Mouse (Mus musculus): ENCODE data around the gene Il4ra.
A peak's percentile ranks its signal among the peaks of the same experiment; 100 is the strongest.

Il4ra gene

GRCm38 (mm10) chr7:125599373-125599973, 47.6 kb downstream of the Il4ra start:
- no peak for DNase-seq (ENCODE audit: low read depth, low spot score)

GRCm38 (mm10) chr7:125600136-125600535, 48.2 kb downstream of the Il4ra start:
- no peak for DNase-seq (ENCODE audit: low read depth, low spot score)

GRCm38 (mm10) chr7:125600612-125601279, 48.8 kb downstream of the Il4ra start:
- peak; percentile 5 for DNase-seq (ENCODE audit: low read depth, low spot score)

- no peak for DNase-seq (ENCODE audit: low read depth, low spot score)
These were observed 49.4 kb downstream of the Il4ra start for GRCm38 (mm10) chr7:125601280-125601670.

GRCm38 (mm10) chr7:125601821-125602448, 50.0 kb downstream of the Il4ra start:
- peak; percentile 6 for DNase-seq (ENCODE audit: low read depth, low spot score)

GRCm38 (mm10) chr7:125603185-125603631, 51.3 kb downstream of the Il4ra start, which contains the start of gene Il21r:
TSS of gene Il21r (plus strand) at chr7:125603429.
- peak; percentile 33 for DNase-seq (ENCODE audit: low read depth, low spot score)

GRCm38 (mm10) chr7:125604362-125605319, 52.7 kb downstream of the Il4ra start:
- DNase-seq (ENCODE audit: low read depth, low spot score): no peak

- no peak for DNase-seq (ENCODE audit: low read depth, low spot score)
These were observed 53.8 kb downstream of the Il4ra start for GRCm38 (mm10) chr7:125605725-125606139.

GRCm38 (mm10) chr7:125606265-125607164, 54.6 kb downstream of the Il4ra start:
- no peak for DNase-seq (ENCODE audit: low read depth, low spot score)

- no peak for DNase-seq (ENCODE audit: low read depth, low spot score)
These were observed 55.7 kb downstream of the Il4ra start for GRCm38 (mm10) chr7:125607384-125608182.

- DNase-seq (ENCODE audit: low read depth, low spot score): no peak
These were observed 56.3 kb downstream of the Il4ra start for GRCm38 (mm10) chr7:125608183-125608688.

GRCm38 (mm10) chr7:125613579-125613978, 61.7 kb downstream of the Il4ra start:
- peak; percentile 11 for DNase-seq (ENCODE audit: low read depth, low spot score)

- DNase-seq (ENCODE audit: low read depth, low spot score): no peak
These were observed 63.5 kb downstream of the Il4ra start for GRCm38 (mm10) chr7:125615453-125615852.

GRCm38 (mm10) chr7:125618016-125618415, 66.1 kb downstream of the Il4ra start:
- no peak for DNase-seq (ENCODE audit: low read depth, low spot score)

- DNase-seq (ENCODE audit: low read depth, low spot score): no peak
These were observed 68.2 kb downstream of the Il4ra start for GRCm38 (mm10) chr7:125620077-125620476.

GRCm38 (mm10) chr7:125622741-125623685, 71.1 kb downstream of the Il4ra start:
- no peak for DNase-seq (ENCODE audit: low read depth, low spot score)

GRCm38 (mm10) chr7:125625219-125625618, 73.3 kb downstream of the Il4ra start:
- DNase-seq (ENCODE audit: low read depth, low spot score): no peak

GRCm38 (mm10) chr7:125625829-125626228, 73.9 kb downstream of the Il4ra start:
- DNase-seq (ENCODE audit: low read depth, low spot score): no peak

Data from telencephalon, adult 2 months (tissue).